Mouse (Mus musculus) neural tube, embryonic 15.5 days (tissue): ENCODE data around the gene Gm6812. TPM values are rescaled to one million over a fixed set of nuclear protein-coding genes. Genes with fewer than 3 reads are reported as not detected.
"Not testable (repeated sequence)": the region's sequence is repeated elsewhere in the genome, so short reads cannot be mapped to it uniquely, and the experiment has no call there.

ENCODE experiments used
- ATAC-seq: fragments of 200-750 bp; cut with Nextera tagmentation; 2 replicates; pipeline ENCODE4 v1.8.0; 2017; ENCODE audit warnings: mild to moderate bottlenecking, moderate TSS enrichment, moderate library complexity; ENCODE audit not compliant: low FRiP score
- H3K27ac ChIP-seq: fragments of 300-500 bp; sonication (generic); replicated peaks from 2 replicates; pipeline ENCODE4 v1.5.1; 2015; ENCODE audit warnings: mild to moderate bottlenecking, inconsistent platforms
- H3K27me3 ChIP-seq: fragments of 300-500 bp; sonication (generic); replicated peaks from 2 replicates; pipeline ENCODE4 v1.6.1; 2015; ENCODE audit warnings: inconsistent platforms
- H3K36me3 ChIP-seq: fragments of 300-500 bp; sonication (generic); 2 replicates; pipeline ENCODE4 v1.6.1; 2015; ENCODE audit warnings: inconsistent platforms
- H3K4me1 ChIP-seq: fragments of 300-500 bp; sonication (generic); 2 replicates; pipeline ENCODE4 v1.6.1; 2015; ENCODE audit warnings: inconsistent platforms
- H3K4me2 ChIP-seq: fragments of 300-500 bp; sonication (generic); 2 replicates; pipeline ENCODE4 v1.6.1; 2015; ENCODE audit warnings: inconsistent platforms, mild to moderate bottlenecking, moderate library complexity
- H3K4me3 ChIP-seq: fragments of 300-500 bp; sonication (generic); replicated peaks from 2 replicates; pipeline ENCODE4 v1.5.1; 2015; ENCODE audit warnings: mild to moderate bottlenecking, inconsistent platforms
- H3K9ac ChIP-seq: fragments of 300-500 bp; sonication (generic); replicated peaks from 2 replicates; pipeline ENCODE4 v1.6.1; 2015; ENCODE audit warnings: mild to moderate bottlenecking, inconsistent platforms
- H3K9me3 ChIP-seq: fragments of 300-500 bp; sonication (generic); replicated peaks from 2 replicates; pipeline ENCODE4 v1.6.1; 2016; ENCODE audit warnings: inconsistent platforms
- WGBS: fragments of 180-500 bp; shearing (Covaris S2); methylation state at CpG from one replicate; pipeline ENCODE4 v1.1.7; 2015; ENCODE audit warnings: mixed read lengths; 5-methylcytosine and 5-hydroxymethylcytosine counted together
- polyA plus RNA-seq: library from polyadenylated mRNA; unstranded; fragments of >200 nt; fragmentation: Nextera tagmentation; extraction: Ambion mirVana; gene quantifications from 2 replicates; pipeline ENCODE4 v1.2.1, GENCODE M21; 2015

Gm6812 gene
- not detected in 2 replicates for polyA plus RNA-seq

DNA sequence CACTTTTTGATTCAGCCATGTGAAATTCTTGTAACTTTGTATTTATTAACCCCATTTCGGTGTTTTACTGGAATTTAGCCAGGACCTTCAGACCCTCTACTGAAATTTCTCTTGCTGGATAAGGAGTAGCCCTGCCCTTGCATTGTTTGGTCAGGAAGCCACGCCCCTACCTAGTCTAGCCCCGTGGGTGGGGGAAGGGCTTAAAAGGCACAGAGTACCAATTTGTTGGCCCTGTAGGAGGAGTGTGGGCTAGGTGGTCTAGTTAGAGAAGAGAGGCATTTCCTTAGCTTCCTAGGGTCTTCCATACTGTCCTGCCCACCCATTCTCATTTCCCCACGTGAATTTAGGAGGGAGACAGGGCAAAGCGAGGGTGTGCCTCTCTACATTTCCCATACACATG lies at the start of gene Gm6812:
Gene Gm6812, minus strand, starts transcription at position 101 of the 400 bp plus-strand sequence.
- not testable (repeated sequence) for ATAC-seq, H3K4me1 ChIP-seq, H3K36me3 ChIP-seq, H3K4me3 ChIP-seq, H3K27me3 ChIP-seq, H3K27ac ChIP-seq, H3K9me3 ChIP-seq, H3K4me2 ChIP-seq, H3K9ac ChIP-seq
- WGBS = 78% methylated on average over 5 of the region's 5 CpGs

- no peak overlapping the region for H3K4me2 ChIP-seq
- H3K4me3 ChIP-seq = no peak overlapping the region
- WGBS = 55% methylated on average over 2 of the region's 2 CpGs
Observed at GRCm38 (mm10) chrX:68865145-68865544, 27.7 kb downstream of the Gm6812 start.

More at GRCm38 (mm10) chrX:68865145-68865544, 27.7 kb downstream of the Gm6812 start:
- no peak for ATAC-seq
- Histone ChIP-seq H3K27ac (no peak overlapping the region), H3K9me3 (no peaks in the 10 kb centered on the region), H3K9ac (no peak overlapping the region), H3K36me3 (no peaks in the 10 kb centered on the region), H3K27me3 (no peaks in the 10 kb centered on the region), H3K4me1 (no peaks in the 10 kb centered on the region)

Other genes with a start within 250 kb of the Gm6812 start
- 45.5 and 47.1 TPM in 2 replicates for gene Fmr1, start 214.5 kb downstream of the Gm6812 start, polyA plus RNA-seq
- gene Fmr1nb, start 131.2 kb downstream of the Gm6812 start, polyA plus RNA-seq = 0.32 TPM in 1 of 2 replicates, not detected in the other
- 2.4 and 2.9 TPM in 2 replicates for gene Gm14698, start 72.0 kb downstream of the Gm6812 start, polyA plus RNA-seq